8 mouse cellular contexts compared by ENCODE assay signal in genomic region chr19:47016487-47016886, GRCm38 (mm10). TPM values are rescaled to one million over a fixed set of nuclear protein-coding genes. Genes with fewer than 3 reads are reported as not detected.
DNase-seq lines count a peak whose midpoint lies in the region; ATAC-seq and TF ChIP-seq lines count a peak whose summit lies in the region.

No protein-coding gene starts in this region.

- TF ChIP-seq CTCF in heart, adult 2 months (IDR thresholded peaks at IDR 0.05) = no peak
- TF ChIP-seq CTCF in Patski (IDR thresholded peaks at IDR 0.05) = no peak
- no peak for TF ChIP-seq CTCF in lung, adult 2 months (IDR thresholded peaks at IDR 0.05; ENCODE audit: insufficient read depth, low read length)

- H3K79me2 ChIP-seq in heart, adult 2 months (replicated peaks; ENCODE audit: control insufficient read depth, insufficient read depth, low read length) = no peaks in the 10 kb centered on the region

- no peaks in the 10 kb centered on the region; the same call in 1 of the 2 replicates for H3K4me1 ChIP-seq in heart, adult 2 months (ENCODE audit: control insufficient read depth, insufficient read depth, low read length)
- peaks cover 28% of the 10 kb centered on the region for H3K4me1 ChIP-seq in embryonic facial prominence, embryonic 10.5 days
- H3K4me1 ChIP-seq in hindbrain, embryonic 10.5 days (replicated peaks) = peaks cover 45% of the 10 kb centered on the region
- peaks cover 3% of the 10 kb centered on the region; the same call in 1 of the 2 replicates for H3K4me1 ChIP-seq in lung, adult 2 months (ENCODE audit: control insufficient read depth, insufficient read depth, low read length)

- CTCF ChIA-PET in Patski (lab: Charles Lee) = interaction anchor here (0.7 to 1.5 kb wide), 5 partner anchors 10 to 428 kb away, joined by 3 to 4 read pairs (median 3); no protein-coding TSS in a partner anchor

- 2% methylated on average over 15 of the region's 15 CpGs for WGBS in heart, adult 2 months
- WGBS in embryonic facial prominence, embryonic 10.5 days = under 1% methylated on average over 15 of the region's 15 CpGs
- under 1% methylated on average over 15 of the region's 15 CpGs for WGBS in hindbrain, embryonic 10.5 days
- 3% methylated on average over 15 of the region's 15 CpGs for WGBS in lung, adult 2 months

- DNase-seq in heart, adult 2 months = peak; percentile 57 to 82
- no peak for DNase-seq in heart, postnatal 25 days (ENCODE audit: low spot score)
- DNase-seq in Patski (ENCODE audit: low read depth, low spot score) = peak; percentile 17
- peak; percentile 91 for DNase-seq in embryonic facial prominence, embryonic 10.5 days (ENCODE audit: low spot score)
- peak; percentile 83 for DNase-seq in hindbrain, embryonic 10.5 days (ENCODE audit: low spot score)
- peak; percentile 75 for DNase-seq in lung, adult 2 months
- peak; percentile 41 for DNase-seq in ovary, adult 18-20 months (ENCODE audit: low spot score)
- DNase-seq in urinary bladder, postnatal 25 days (ENCODE audit: low spot score) = peak; percentile 79

- no peak overlapping the region for H3K27ac ChIP-seq in heart, adult 2 months
- H3K27ac ChIP-seq in embryonic facial prominence, embryonic 10.5 days (replicated peaks) = no peak overlapping the region
- H3K27ac ChIP-seq in hindbrain, embryonic 10.5 days = no peak overlapping the region

- intact Hi-C loops in heart, adult 2 months (cut with DNase I) = no loop called here
- intact Hi-C loops in heart, postnatal 25 days (cut with DNase I) = no loop called here

- peaks cover 20% of the 10 kb centered on the region for H3K27me3 ChIP-seq in heart, adult 2 months (ENCODE audit: control insufficient read depth, insufficient read depth, low read length)
- peaks cover 56% of the 10 kb centered on the region for H3K27me3 ChIP-seq in Patski
- peaks cover 79% of the 10 kb centered on the region for H3K27me3 ChIP-seq in embryonic facial prominence, embryonic 10.5 days (replicated peaks; ENCODE audit: low read depth, poor library complexity, severe bottlenecking)
- peaks cover 60% of the 10 kb centered on the region for H3K27me3 ChIP-seq in hindbrain, embryonic 10.5 days (ENCODE audit: insufficient read depth, poor library complexity, severe bottlenecking)

- POLR2A ChIA-PET in Patski (lab: Charles Lee) = interaction anchor here (0.6 to 1.4 kb wide), 8 partner anchors 8 to 774 kb away, joined by 3 to 10 read pairs (median 4); no protein-coding TSS in a partner anchor

- no peak overlapping the region for H3K9ac ChIP-seq in heart, adult 2 months (ENCODE audit: low read depth, low read length)

- no peaks in the 10 kb centered on the region for H3K9me3 ChIP-seq in embryonic facial prominence, embryonic 10.5 days
- H3K9me3 ChIP-seq in hindbrain, embryonic 10.5 days = no peaks in the 10 kb centered on the region

- in situ Hi-C loops in Patski (cut with MboI; ENCODE audit: low pct_unique_long_range_greater_than_20kb) = no loop called here

- no peak overlapping the region for H3K4me3 ChIP-seq in heart, adult 2 months
- H3K4me3 ChIP-seq in embryonic facial prominence, embryonic 10.5 days = peak overlapping the region; percentile 63
- peak overlapping the region; percentile 62 for H3K4me3 ChIP-seq in hindbrain, embryonic 10.5 days
- no peak overlapping the region for H3K4me3 ChIP-seq in lung, adult 2 months (replicated peaks; ENCODE audit: extremely low read depth, low read depth, low read length)

- no peak for ATAC-seq in Patski

- no peak for TF ChIP-seq POLR2A in heart, adult 2 months (IDR thresholded peaks at IDR 0.05; ENCODE audit: insufficient read depth, low read depth, low read length)
- no peak for TF ChIP-seq POLR2A in lung, adult 2 months (IDR thresholded peaks at IDR 0.05; ENCODE audit: borderline replicate concordance, extremely low read depth, low read depth, low read length)

- H3K36me3 ChIP-seq in heart, adult 2 months (ENCODE audit: control insufficient read depth, insufficient read depth, low read length) = no peaks in the 10 kb centered on the region
- H3K36me3 ChIP-seq in embryonic facial prominence, embryonic 10.5 days (replicated peaks) = no peaks in the 10 kb centered on the region
- peaks cover 6% of the 10 kb centered on the region; the same call in 1 of the 2 replicates for H3K36me3 ChIP-seq in hindbrain, embryonic 10.5 days

- no peak for TF ChIP-seq EP300 in heart, adult 2 months (IDR thresholded peaks at IDR 0.05; ENCODE audit: insufficient read depth, low read depth, low read length)

RNA-seq across cellular contexts. Expression of gene Nt5c2, which starts 1.5 kb away (rescaled TPM):
- 10 to 100 TPM; 58.2 to 63.9 TPM for total RNA-seq in heart, adult 2 months (2021)
- 16.7 and 24.5 TPM in 2 replicates for polyA plus RNA-seq in heart, adult 2 months (2012; rRNA removed)
- 10 to 100 TPM; 65.0 to 71.7 TPM for total RNA-seq in heart, postnatal 25 days (2021)
- 99.6 TPM for polyA plus RNA-seq in Patski (2021)
- 73.7 and 74.1 TPM in 2 replicates for polyA plus RNA-seq in embryonic facial prominence, embryonic 10.5 days (2016; fragmentation: Nextera tagmentation; extraction: Ambion mirVana)
- polyA plus RNA-seq in hindbrain, embryonic 10.5 days (2016; fragmentation: Nextera tagmentation; extraction: Ambion mirVana) = 65.1 and 69.6 TPM in 2 replicates
- 11.1 and 17.5 TPM in 2 replicates for polyA plus RNA-seq in lung, adult 2 months (2012; rRNA removed)

RNA-seq across cellular contexts. Expression of gene Ina, which starts 2.0 kb away (rescaled TPM):
- total RNA-seq in heart, adult 2 months (2021) = under 1 TPM in 1 of 2 experiments, not detected in 1; 0.11 TPM
- 0.04 and 0.09 TPM in 2 replicates for polyA plus RNA-seq in heart, adult 2 months (2012; rRNA removed)
- total RNA-seq in heart, postnatal 25 days (2021) = not detected
- 1.5 TPM for polyA plus RNA-seq in Patski (2021)
- 24.3 and 28.3 TPM in 2 replicates for polyA plus RNA-seq in embryonic facial prominence, embryonic 10.5 days (2016; fragmentation: Nextera tagmentation; extraction: Ambion mirVana)
- polyA plus RNA-seq in hindbrain, embryonic 10.5 days (2016; fragmentation: Nextera tagmentation; extraction: Ambion mirVana) = 75.7 and 248 TPM in 2 replicates
- polyA plus RNA-seq in lung, adult 2 months (2012; rRNA removed) = 0.04 TPM in 1 of 2 replicates, not detected in the other

RNA-seq across cellular contexts. Expression of gene Pcgf6, which starts 34.2 kb away (rescaled TPM):
- 1 to 10 TPM; 2.7 to 3.2 TPM for total RNA-seq in heart, adult 2 months (2021)
- 2.5 and 3.5 TPM in 2 replicates for polyA plus RNA-seq in heart, adult 2 months (2012; rRNA removed)
- 1 to 10 TPM; 2.8 to 3.2 TPM for total RNA-seq in heart, postnatal 25 days (2021)
- 24.9 TPM for polyA plus RNA-seq in Patski (2021)
- polyA plus RNA-seq in embryonic facial prominence, embryonic 10.5 days (2016; fragmentation: Nextera tagmentation; extraction: Ambion mirVana) = 36.1 and 36.5 TPM in 2 replicates
- polyA plus RNA-seq in hindbrain, embryonic 10.5 days (2016; fragmentation: Nextera tagmentation; extraction: Ambion mirVana) = 28.0 and 35.8 TPM in 2 replicates
- 3.9 and 4.7 TPM in 2 replicates for polyA plus RNA-seq in lung, adult 2 months (2012; rRNA removed)

RNA-seq across cellular contexts. Expression of gene Taf5, which starts 51.1 kb away (rescaled TPM):
- total RNA-seq in heart, adult 2 months (2021) = 1 to 10 TPM; 2.7 to 2.9 TPM
- polyA plus RNA-seq in heart, adult 2 months (2012; rRNA removed) = 1.5 and 2.2 TPM in 2 replicates
- total RNA-seq in heart, postnatal 25 days (2021) = 1 to 10 TPM; 2.7 to 3.5 TPM
- 4.1 TPM for polyA plus RNA-seq in Patski (2021)
- polyA plus RNA-seq in embryonic facial prominence, embryonic 10.5 days (2016; fragmentation: Nextera tagmentation; extraction: Ambion mirVana) = 7.2 and 7.5 TPM in 2 replicates
- polyA plus RNA-seq in hindbrain, embryonic 10.5 days (2016; fragmentation: Nextera tagmentation; extraction: Ambion mirVana) = 6.7 and 7.0 TPM in 2 replicates
- 2.1 and 2.3 TPM in 2 replicates for polyA plus RNA-seq in lung, adult 2 months (2012; rRNA removed)

Comparison
In these comparisons a context has a peak if more than half of its experiments do, and no peak if none do; other contexts are left out.
1. H3K4me3 ChIP-seq: peak in embryonic facial prominence, embryonic 10.5 days (single experiment) and hindbrain, embryonic 10.5 days (single experiment); none in heart, adult 2 months (single experiment) and lung, adult 2 months (single experiment).
2. RNA of gene Ina, which starts 2.0 kb away (polyA plus RNA-seq): 75.7 to 248 TPM in hindbrain, embryonic 10.5 days and 24.3 to 28.3 TPM in embryonic facial prominence, embryonic 10.5 days; 1.5 TPM in Patski (single experiment), 0.04 to 0.09 TPM in heart, adult 2 months and 0.04 TPM in lung, adult 2 months; every median in the first group is over 10 times any median in the second.